Mouse (Mus musculus) hindbrain, embryonic 11.5 days (tissue): ENCODE measurements around the gene Rab5b. TPM values are rescaled to one million over a fixed set of nuclear protein-coding genes. Genes with fewer than 3 reads are reported as not detected.

Experiments used
- ATAC-seq: fragments of 200-750 bp; cut with Nextera tagmentation; 2 replicates; pipeline ENCODE4 v1.8.0; 2017; ENCODE audit warnings: mild to moderate bottlenecking, moderate TSS enrichment, moderate library complexity; ENCODE audit not compliant: low FRiP score
- DNase-seq: peaks from one replicate; pipeline ENCODE4 v3.0.0-alpha.2; 2015; ENCODE audit warnings: low spot score
- H3K27ac ChIP-seq: fragments of 300-500 bp; sonication (generic); 2 replicates; pipeline ENCODE4 v1.5.1; 2014; ENCODE audit warnings: mild to moderate bottlenecking, low read depth, low read length
- H3K27me3 ChIP-seq: fragments of 300-500 bp; sonication (generic); 2 replicates; pipeline ENCODE4 v1.6.1; 2014; ENCODE audit warnings: mild to moderate bottlenecking, low read length, moderate library complexity, mixed read lengths; ENCODE audit not compliant: control insufficient read depth, insufficient read depth
- H3K36me3 ChIP-seq: fragments of 300-500 bp; sonication (generic); 2 replicates; pipeline ENCODE4 v1.6.1; 2014; ENCODE audit warnings: mild to moderate bottlenecking, low read length, moderate library complexity, mixed read lengths; ENCODE audit not compliant: control insufficient read depth, insufficient read depth
- H3K4me1 ChIP-seq: fragments of 300-500 bp; sonication (generic); replicated peaks from 2 replicates; pipeline ENCODE4 v1.6.1; 2014; ENCODE audit warnings: low read length, mixed read lengths; ENCODE audit not compliant: control insufficient read depth, insufficient read depth
- H3K4me2 ChIP-seq: fragments of 300-500 bp; sonication (generic); replicated peaks from 2 replicates; pipeline ENCODE4 v1.6.1; 2014; ENCODE audit warnings: mild to moderate bottlenecking, low read depth, low read length
- H3K4me3 ChIP-seq: fragments of 300-500 bp; sonication (generic); 2 replicates; pipeline ENCODE4 v1.5.1; 2014; ENCODE audit warnings: low read depth, low read length
- H3K9ac ChIP-seq: fragments of 300-500 bp; sonication (generic); 2 replicates; pipeline ENCODE4 v1.6.1; 2014; ENCODE audit warnings: low read depth, low read length
- H3K9me3 ChIP-seq: fragments of 300-500 bp; sonication (generic); 2 replicates; pipeline ENCODE4 v1.6.1; 2016; ENCODE audit warnings: low read length; ENCODE audit not compliant: control insufficient read depth
- WGBS: fragments of 180-500 bp; shearing (Covaris S2); extraction: QIAGEN DNeasy Blood & Tissue Kit; methylation state at CpG from one replicate; pipeline ENCODE4 v1.1.7; 2014; 5-methylcytosine and 5-hydroxymethylcytosine counted together
- polyA plus RNA-seq: library from polyadenylated mRNA; unstranded; fragments of >200 nt; fragmentation: Nextera tagmentation; extraction: Ambion mirVana; gene quantifications from 2 replicates; pipeline ENCODE4 v1.2.1, GENCODE M21; 2014

Rab5b gene
- polyA plus RNA-seq, result 76.0 and 83.0 TPM in 2 replicates

DNA sequence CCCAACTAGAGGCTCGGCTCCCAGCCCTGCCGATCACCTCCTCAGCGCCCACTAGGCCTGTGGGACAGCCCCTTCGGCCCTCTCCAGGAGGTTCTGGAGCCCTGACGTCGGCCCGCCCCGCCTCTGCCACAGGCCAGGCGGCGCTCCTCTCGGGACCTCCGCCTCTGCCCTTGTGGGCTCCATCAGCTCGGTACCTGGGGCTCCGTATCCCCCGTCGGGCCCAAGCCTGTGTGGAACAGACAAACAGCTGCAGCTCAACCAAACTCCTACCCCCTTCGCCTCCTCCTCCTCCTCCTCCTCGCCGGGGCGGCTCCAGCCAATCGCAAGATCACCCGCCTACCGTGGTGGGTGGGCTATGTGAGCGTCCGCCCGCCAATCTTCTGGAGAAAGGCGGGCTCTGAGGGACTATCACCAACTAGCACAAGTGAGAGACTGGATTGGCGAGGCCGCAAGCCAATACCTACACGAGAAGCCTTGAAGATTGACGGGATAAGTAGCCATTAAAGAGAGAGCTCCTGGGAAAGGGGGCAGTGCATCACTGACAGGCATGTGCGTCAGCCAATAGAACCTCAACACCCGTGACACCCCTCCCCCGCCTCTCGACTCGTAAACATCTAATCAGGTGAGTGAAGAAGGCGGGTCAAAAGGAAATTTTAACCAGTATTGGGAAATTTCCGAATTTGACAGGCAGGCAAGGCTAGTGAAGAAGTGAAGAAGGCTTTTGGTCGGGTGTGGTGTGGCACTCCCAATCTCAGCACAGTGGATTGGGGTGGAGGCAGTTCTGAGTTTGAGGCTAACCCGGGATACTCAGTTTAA lies at the start of gene Rab5b:
Rab5b (minus strand) TSS at position 273 of the 816 bp plus-strand sequence.
- Histone ChIP-seq H3K27ac (peak within 1 kb of the TSS; percentile 94), H3K4me2 (peak within 1 kb of the TSS; percentile 57)

DNA sequence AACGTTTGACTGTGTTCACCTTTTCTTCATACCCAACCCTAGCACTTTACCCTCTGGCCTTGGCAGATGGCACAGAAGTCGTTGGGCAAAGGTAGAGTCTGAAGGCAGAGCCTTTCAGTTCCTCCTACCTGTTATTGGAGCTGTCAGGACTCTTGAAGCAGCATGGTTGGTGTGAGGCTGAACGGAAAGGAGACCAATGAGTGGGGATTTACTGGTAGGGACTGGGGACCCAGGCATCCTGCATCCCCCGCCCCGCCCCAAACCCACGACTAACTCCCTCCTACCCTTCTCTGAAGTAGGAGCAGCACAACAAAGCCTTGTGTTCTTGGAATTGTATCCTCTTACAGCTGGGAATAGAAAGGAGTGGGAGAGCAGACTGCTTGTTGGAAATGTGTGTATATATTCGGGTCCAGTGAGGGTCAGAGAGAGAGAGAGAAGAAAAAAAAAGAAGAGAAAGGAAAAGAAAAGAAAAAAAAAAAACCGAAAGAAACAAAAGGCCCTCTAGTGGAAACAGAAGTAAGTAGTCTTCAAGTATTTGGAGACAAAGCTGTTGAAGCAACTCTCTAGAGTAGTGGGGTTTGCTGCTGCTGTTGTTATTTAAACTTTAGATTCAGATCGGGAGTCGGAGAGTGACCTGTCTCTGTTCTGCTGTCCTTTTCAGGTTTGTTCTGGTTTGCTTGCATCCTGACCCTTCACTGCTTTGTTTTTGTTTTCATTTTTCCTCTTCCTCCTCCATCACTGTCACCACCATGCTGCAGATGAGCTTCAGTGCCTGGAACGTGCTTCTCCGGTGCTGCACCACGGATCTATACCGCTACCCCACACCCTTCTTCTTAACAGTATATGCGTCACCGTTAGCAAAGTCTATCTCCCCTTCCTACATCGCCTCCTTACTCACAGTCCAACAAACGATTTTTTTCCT lies 48.9 kb upstream of the Rab5b start, which contains the start of gene Dgka:
Dgka (minus strand) TSS at position 176 of the 922 bp plus-strand sequence.
- Histone ChIP-seq H3K27ac (no peak within 1 kb of the TSS), H3K9ac (peak within 1 kb of the TSS; percentile 71), H3K4me1 (0 out of 2 replicates have a peak, but pooled peaks cover 6% of the 10 kb centered on the region), H3K27me3 (peaks cover 29% of the 10 kb centered on the region), H3K36me3 (no peaks in the 10 kb centered on the region), H3K4me3 (peak within 1 kb of the TSS; percentile 52), H3K9me3 (no peaks in the 10 kb centered on the region), H3K4me2 (peak within 1 kb of the TSS; percentile 93)
- WGBS, result 20% methylated on average over 18 of the region's 18 CpGs
- no peak for ATAC-seq
- peak; percentile 40 for DNase-seq

More for the DNA sequence above, at the start of gene Rab5b:
- H3K36me3 ChIP-seq, result 0 out of 2 replicates have a peak, but pooled peaks cover 2% of the 10 kb centered on the region
- peak; percentile 99 for ATAC-seq
- H3K27me3 ChIP-seq, result no peaks in the 10 kb centered on the region
- 1% methylated on average over 40 of the region's 40 CpGs for WGBS
- H3K9ac ChIP-seq, result peak within 1 kb of the TSS; percentile 66
- peak within 1 kb of the TSS; percentile 49 for H3K4me3 ChIP-seq
- peak; percentile 98 for DNase-seq
- no peaks in the 10 kb centered on the region for H3K9me3 ChIP-seq
- H3K4me1 ChIP-seq, result no peaks in the 10 kb centered on the region

DNA sequence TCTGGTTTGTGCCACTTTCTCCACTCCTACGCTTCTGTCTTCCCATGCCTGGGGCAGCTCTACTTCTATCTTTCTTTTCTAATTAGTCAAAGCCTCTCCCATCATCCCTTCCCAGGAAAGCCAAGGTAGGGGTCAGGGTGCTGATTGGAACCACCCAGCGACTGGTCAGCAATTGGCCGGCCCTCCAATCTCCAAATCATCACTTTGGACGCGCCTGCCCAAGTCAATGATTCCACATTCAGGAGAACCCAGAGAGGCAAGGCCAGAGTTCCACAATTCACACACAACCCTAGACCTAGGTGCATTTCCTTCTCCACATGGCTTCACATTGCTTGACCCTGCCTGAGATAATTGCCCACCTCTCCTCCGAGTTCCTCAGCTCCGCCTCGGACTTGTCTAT lies 48.1 kb upstream of the Rab5b start:
- no peak overlapping the region for H3K27ac ChIP-seq
- no peaks in the 10 kb centered on the region for H3K36me3 ChIP-seq
- no peaks in the 10 kb centered on the region for H3K9me3 ChIP-seq
- H3K4me3 ChIP-seq, result peak overlapping the region; percentile 52
- DNase-seq, result peak; percentile 40
- H3K4me1 ChIP-seq, result 0 out of 2 replicates have a peak, but pooled peaks cover 4% of the 10 kb centered on the region
- 14% methylated on average over 8 of the region's 8 CpGs for WGBS
- H3K4me2 ChIP-seq, result peak overlapping the region; percentile 93
- peaks cover 29% of the 10 kb centered on the region for H3K27me3 ChIP-seq
- no peak for ATAC-seq
- H3K9ac ChIP-seq, result peak overlapping the region; percentile 71

DNA sequence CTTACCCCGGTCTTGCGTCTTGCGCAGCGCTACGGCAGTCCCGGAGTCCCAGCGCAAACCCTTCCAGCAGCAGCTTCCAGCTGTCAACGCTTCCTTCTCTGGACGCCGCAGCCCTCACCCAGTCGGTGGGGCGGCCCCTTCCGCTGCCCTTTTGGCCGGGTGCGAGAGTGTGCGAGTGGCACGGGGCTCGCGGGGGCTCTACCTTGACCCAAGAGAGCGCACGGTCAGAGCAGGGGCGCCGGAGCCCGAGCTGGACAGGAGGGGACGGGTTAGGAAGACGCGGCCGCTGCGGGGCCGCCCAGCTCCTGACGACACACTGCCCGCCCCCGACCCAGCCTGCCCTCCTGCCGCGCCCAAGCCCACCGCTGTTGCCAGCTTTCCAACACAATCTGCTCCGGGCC lies 47.7 kb upstream of the Rab5b start:
- Histone ChIP-seq H3K4me1 (0 out of 2 replicates have a peak, but pooled peaks cover 4% of the 10 kb centered on the region), H3K27me3 (peaks cover 29% of the 10 kb centered on the region), H3K4me2 (peak overlapping the region; percentile 93), H3K4me3 (peak overlapping the region; percentile 52), H3K36me3 (no peaks in the 10 kb centered on the region), H3K27ac (no peak overlapping the region), H3K9ac (peak overlapping the region; percentile 71), H3K9me3 (no peaks in the 10 kb centered on the region)
- no peak for ATAC-seq
- whole genome bisulfite sequencing, result 1% methylated on average over 23 of the region's 37 CpGs
- DNase-seq, result peak; percentile 63

DNA sequence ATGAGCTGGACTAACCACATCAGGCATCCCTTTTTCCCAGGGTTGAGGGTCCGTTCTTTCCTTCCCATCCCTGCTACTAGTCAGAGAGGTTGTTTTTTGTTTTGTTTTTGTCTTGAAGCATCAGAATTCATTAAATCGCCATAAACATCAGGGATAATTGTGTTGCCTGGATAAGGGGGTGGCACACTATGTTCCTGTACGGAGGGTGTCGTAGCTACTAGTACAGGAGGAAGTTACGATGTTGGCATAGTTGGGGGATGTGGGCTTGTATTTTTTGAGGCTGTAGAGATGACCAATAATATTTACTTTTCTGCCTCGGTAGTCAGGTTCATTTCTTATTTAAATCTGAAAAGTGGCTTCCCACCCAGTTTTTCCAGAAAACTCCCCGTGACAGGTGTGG lies 47.2 kb upstream of the Rab5b start:
- no peak overlapping the region; the same call in 1 of the 2 replicates for H3K9ac ChIP-seq

DNA sequence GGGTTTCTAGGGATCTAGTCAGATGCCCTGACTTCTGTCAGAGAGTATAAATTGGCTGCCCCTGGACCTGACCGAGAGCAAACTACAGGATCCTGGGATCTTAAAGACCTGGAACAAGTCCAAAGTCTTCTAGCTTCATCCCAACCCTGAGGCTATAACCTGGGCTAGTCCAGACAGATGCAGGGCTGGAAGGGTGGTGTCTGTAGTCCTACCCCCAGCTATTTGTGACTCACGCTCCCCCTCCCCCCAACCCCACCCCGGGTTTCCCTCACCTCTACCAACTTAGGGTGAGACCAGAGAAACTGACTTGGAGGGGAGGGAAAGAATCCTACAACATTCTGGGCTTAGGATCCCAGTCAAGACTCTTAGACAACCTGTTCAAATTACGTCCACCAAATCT lies 46.6 kb upstream of the Rab5b start:
- DNase-seq (no peak), ATAC-seq (no peak)
- no peak overlapping the region for H3K4me2 ChIP-seq

More for the DNA sequence above, 47.2 kb upstream of the Rab5b start:
- Histone ChIP-seq H3K27me3 (peaks cover 29% of the 10 kb centered on the region), H3K4me1 (0 out of 2 replicates have a peak, but pooled peaks cover 4% of the 10 kb centered on the region), H3K9me3 (no peaks in the 10 kb centered on the region), H3K27ac (no peak overlapping the region), H3K36me3 (no peaks in the 10 kb centered on the region), H3K4me2 (peak overlapping the region; percentile 93), H3K4me3 (peak overlapping the region; percentile 52)
- 9% methylated on average over 7 of the region's 7 CpGs for WGBS
- ATAC-seq, result no peak
- peak; percentile 31 for DNase-seq

DNA sequence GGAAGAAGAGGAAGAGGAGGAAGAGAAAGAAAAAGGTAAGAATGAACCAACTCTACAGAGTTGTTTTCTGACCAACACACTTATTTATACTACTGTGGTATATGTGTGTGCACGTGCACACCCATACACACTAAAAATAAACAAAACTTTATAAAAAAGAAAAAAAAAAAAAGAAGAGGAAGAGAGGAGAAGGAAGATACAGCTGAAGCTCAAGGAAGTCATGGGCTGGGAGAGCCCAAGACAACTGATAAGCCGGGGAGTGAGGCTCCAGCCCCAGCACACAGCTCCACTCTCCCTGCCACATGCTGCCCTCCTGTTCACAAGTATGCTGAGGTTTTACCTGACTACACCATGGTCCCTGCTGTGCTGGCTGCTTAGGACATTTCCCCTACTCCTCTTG lies 44.2 kb upstream of the Rab5b start:
- H3K4me2 ChIP-seq, result no peak overlapping the region
- 60% methylated on average over 2 of the region's 2 CpGs for WGBS

More for the DNA sequence above, 46.6 kb upstream of the Rab5b start:
- 0 out of 2 replicates have a peak, but pooled peaks cover 4% of the 10 kb centered on the region for H3K4me1 ChIP-seq
- peaks cover 29% of the 10 kb centered on the region for H3K27me3 ChIP-seq
- H3K27ac ChIP-seq, result no peak overlapping the region
- 44% methylated on average over 4 of the region's 4 CpGs for WGBS
- no peaks in the 10 kb centered on the region for H3K36me3 ChIP-seq
- no peak overlapping the region for H3K4me3 ChIP-seq
- no peaks in the 10 kb centered on the region for H3K9me3 ChIP-seq
- no peak overlapping the region for H3K9ac ChIP-seq

DNA sequence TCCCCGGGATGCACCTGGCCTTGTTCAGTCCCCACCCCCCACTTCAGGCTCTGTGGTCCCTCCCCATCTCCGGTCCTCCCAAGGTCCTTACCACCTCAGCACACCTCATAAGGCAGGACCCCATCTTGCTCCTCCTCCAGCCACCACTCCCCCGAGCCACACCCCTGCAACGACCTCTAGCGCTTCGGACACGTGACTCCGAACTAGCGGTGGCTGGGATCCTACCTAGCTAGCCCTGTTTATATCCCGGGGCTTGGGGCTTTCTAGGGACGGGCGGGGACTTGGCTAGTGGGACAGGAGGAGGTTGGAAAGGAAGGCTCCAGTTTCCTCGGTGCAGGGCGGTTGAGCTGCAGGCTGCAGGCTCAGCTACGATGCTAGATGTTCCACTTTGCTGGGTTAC lies 41.4 kb upstream of the Rab5b start:
- peaks cover 8% of the 10 kb centered on the region for H3K27me3 ChIP-seq
- DNase-seq, result peak; percentile 25
- 0 out of 2 replicates have a peak overlapping the region, but pooled peaks have one; percentile 19 for H3K9ac ChIP-seq
- no peak overlapping the region for H3K27ac ChIP-seq
- H3K4me3 ChIP-seq, result peak overlapping the region; percentile 4; the same call in 1 of the 2 replicates
- ATAC-seq, result peak; percentile 49
- H3K36me3 ChIP-seq, result no peaks in the 10 kb centered on the region
- H3K4me1 ChIP-seq, result peaks cover 2% of the 10 kb centered on the region; the same call in 1 of the 2 replicates
- WGBS, result 3% methylated on average over 15 of the region's 15 CpGs
- no peaks in the 10 kb centered on the region for H3K9me3 ChIP-seq
- peak overlapping the region; percentile 31 for H3K4me2 ChIP-seq

More for the DNA sequence above, 44.2 kb upstream of the Rab5b start:
- H3K27me3 ChIP-seq, result peaks cover 29% of the 10 kb centered on the region
- H3K4me1 ChIP-seq, result peaks cover 6% of the 10 kb centered on the region; the same call in 1 of the 2 replicates
- no peak overlapping the region for H3K9ac ChIP-seq
- ATAC-seq (no peak), DNase-seq (no peak)
- H3K4me3 ChIP-seq, result no peak overlapping the region
- H3K27ac ChIP-seq, result no peak overlapping the region
- H3K9me3 ChIP-seq, result no peaks in the 10 kb centered on the region
- no peaks in the 10 kb centered on the region for H3K36me3 ChIP-seq
